13 mouse cellular contexts compared by ENCODE assay signal in the genomic region with DNA sequence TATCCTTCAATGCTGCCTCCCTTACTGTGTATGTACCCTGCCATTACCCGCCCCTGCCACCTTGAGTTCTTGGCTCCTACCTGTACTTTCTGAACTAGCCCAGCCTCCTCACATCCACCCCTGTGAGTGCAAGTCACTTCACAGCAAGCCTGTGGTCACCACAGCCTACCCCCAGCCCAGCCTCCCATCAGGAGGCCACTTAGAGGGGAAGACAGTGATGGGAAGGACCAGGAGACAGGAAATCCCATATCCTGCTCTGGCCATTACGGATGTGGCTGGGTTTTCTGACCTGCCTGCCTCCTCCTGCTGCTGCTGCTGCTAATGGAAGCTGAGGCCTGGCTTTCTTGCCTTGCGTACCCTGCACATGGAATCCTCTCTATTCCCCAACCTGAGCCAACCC. TPM values are rescaled to one million over a fixed set of nuclear protein-coding genes. Genes with fewer than 3 reads are reported as not detected.
DNase-seq lines count a peak whose midpoint lies in the region; ATAC-seq lines count a peak whose summit lies in the region.
"Had no signal": no experiment of that assay in that cellular context is flagged by ENCODE, and none has a peak within 500 bp of the region (broad histone marks: within the 10 kb centered on the region; RNA-seq: fewer than 3 reads in every experiment).

No protein-coding gene starts in this region.

- peaks cover 39% of the 10 kb centered on the region for H3K4me1 ChIP-seq in forebrain, embryonic 10.5 days
- H3K4me1 ChIP-seq in forebrain, embryonic 16.5 days (replicated peaks; ENCODE audit: control insufficient read depth, insufficient read depth, low read length): peaks cover 8% of the 10 kb centered on the region; the same call in 1 of the 2 replicates
- peaks cover 11% of the 10 kb centered on the region for H3K4me1 ChIP-seq in liver, embryonic 11.5 days (replicated peaks; ENCODE audit: control insufficient read depth, insufficient read depth, low read length)
- H3K4me1 ChIP-seq in liver, embryonic 12.5 days: peaks cover 28% of the 10 kb centered on the region
- H3K4me1 ChIP-seq in intestine, embryonic 16.5 days (ENCODE audit: control insufficient read depth, insufficient read depth, low read length): peaks cover 31% of the 10 kb centered on the region
- H3K4me1 ChIP-seq in neural tube, embryonic 15.5 days: peaks cover 20% of the 10 kb centered on the region

- H3K9me3 ChIP-seq in forebrain, embryonic 10.5 days: no peaks in the 10 kb centered on the region
- no peaks in the 10 kb centered on the region for H3K9me3 ChIP-seq in forebrain, embryonic 16.5 days (ENCODE audit: control insufficient read depth, low read length)
- no peaks in the 10 kb centered on the region for H3K9me3 ChIP-seq in liver, embryonic 11.5 days (ENCODE audit: control insufficient read depth, low read length)
- no peaks in the 10 kb centered on the region for H3K9me3 ChIP-seq in liver, embryonic 12.5 days (replicated peaks)
- no peaks in the 10 kb centered on the region for H3K9me3 ChIP-seq in intestine, embryonic 16.5 days (ENCODE audit: control insufficient read depth, low read length)
- H3K9me3 ChIP-seq in neural tube, embryonic 15.5 days (replicated peaks): no peaks in the 10 kb centered on the region
- H3K9me3 ChIP-seq: limb, embryonic 12.5 days had no signal

- no peak for DNase-seq in forebrain, embryonic 10.5 days (ENCODE audit: extremely low spot score, low spot score)
- DNase-seq in liver, embryonic 11.5 days (ENCODE audit: low spot score): no peak
- no peak for DNase-seq in ovary, adult 18-20 months (ENCODE audit: low spot score)
- DNase-seq in right cerebral cortex, postnatal 25 days: no peak
- DNase-seq: adrenal gland, postnatal 36 days; cerebellum, postnatal 25 days had no signal

- 77% methylated on average over 3 of the region's 3 CpGs for WGBS in forebrain, embryonic 10.5 days
- 87% methylated on average over 3 of the region's 3 CpGs for WGBS in forebrain, embryonic 16.5 days
- 56% methylated on average over 3 of the region's 3 CpGs for WGBS in liver, embryonic 11.5 days
- WGBS in liver, embryonic 12.5 days (ENCODE audit: insufficient replicate concordance): 53% methylated on average over 3 of the region's 3 CpGs
- 63% methylated on average over 3 of the region's 3 CpGs for WGBS in intestine, embryonic 16.5 days
- 77% methylated on average over 3 of the region's 3 CpGs for WGBS in neural tube, embryonic 15.5 days

- H3K9ac ChIP-seq in forebrain, embryonic 16.5 days (replicated peaks; ENCODE audit: low read depth, low read length): no peak overlapping the region
- no peak overlapping the region for H3K9ac ChIP-seq in liver, embryonic 11.5 days (ENCODE audit: low read depth, low read length)
- H3K9ac ChIP-seq in liver, embryonic 12.5 days: no peak overlapping the region
- peak overlapping the region; percentile 34; the same call in 1 of the 2 replicates for H3K9ac ChIP-seq in intestine, embryonic 16.5 days (ENCODE audit: low read depth, low read length)
- no peak overlapping the region for H3K9ac ChIP-seq in neural tube, embryonic 15.5 days (replicated peaks)
- H3K9ac ChIP-seq: limb, embryonic 12.5 days had no signal

- H3K27me3 ChIP-seq in forebrain, embryonic 10.5 days (ENCODE audit: poor library complexity, severe bottlenecking): no peaks in the 10 kb centered on the region
- no peaks in the 10 kb centered on the region for H3K27me3 ChIP-seq in forebrain, embryonic 16.5 days (replicated peaks; ENCODE audit: control insufficient read depth, insufficient read depth, low read length)
- H3K27me3 ChIP-seq in liver, embryonic 11.5 days (replicated peaks; ENCODE audit: control insufficient read depth, insufficient read depth, low read length): no peaks in the 10 kb centered on the region
- no peaks in the 10 kb centered on the region for H3K27me3 ChIP-seq in liver, embryonic 12.5 days (replicated peaks)
- no peaks in the 10 kb centered on the region for H3K27me3 ChIP-seq in intestine, embryonic 16.5 days (replicated peaks; ENCODE audit: control insufficient read depth, insufficient read depth, low read length)
- no peaks in the 10 kb centered on the region for H3K27me3 ChIP-seq in neural tube, embryonic 15.5 days (replicated peaks)

- no peak for ATAC-seq in forebrain, embryonic 16.5 days
- no peak for ATAC-seq in liver, embryonic 11.5 days (replicated peaks; ENCODE audit: low FRiP score)
- ATAC-seq in liver, embryonic 12.5 days: no peak
- no peak; the same call in 1 of the 2 replicates for ATAC-seq in intestine, embryonic 16.5 days
- no peak for ATAC-seq in neural tube, embryonic 15.5 days (ENCODE audit: low FRiP score)
- ATAC-seq: inflammation-experienced regulatory T-cells, adult 6 months had no signal

- H3K36me3 ChIP-seq in forebrain, embryonic 10.5 days (replicated peaks): no peaks in the 10 kb centered on the region
- H3K36me3 ChIP-seq in forebrain, embryonic 16.5 days (ENCODE audit: control insufficient read depth, insufficient read depth): no peaks in the 10 kb centered on the region
- H3K36me3 ChIP-seq in liver, embryonic 11.5 days (ENCODE audit: control insufficient read depth, insufficient read depth, low read length): no peaks in the 10 kb centered on the region
- H3K36me3 ChIP-seq in liver, embryonic 12.5 days: 0 out of 2 replicates have a peak, but pooled peaks cover 2% of the 10 kb centered on the region
- H3K36me3 ChIP-seq in intestine, embryonic 16.5 days (ENCODE audit: control insufficient read depth, insufficient read depth, low read length): no peaks in the 10 kb centered on the region
- no peaks in the 10 kb centered on the region for H3K36me3 ChIP-seq in neural tube, embryonic 15.5 days
- H3K36me3 ChIP-seq: limb, embryonic 12.5 days had no signal

- H3K27ac ChIP-seq in forebrain, embryonic 10.5 days: peak overlapping the region; percentile 64
- H3K27ac ChIP-seq in forebrain, embryonic 16.5 days (ENCODE audit: low read length): no peak overlapping the region
- H3K27ac ChIP-seq in liver, embryonic 11.5 days (ENCODE audit: low read depth, low read length): 0 out of 2 replicates have a peak overlapping the region, but pooled peaks have one; percentile 15
- H3K27ac ChIP-seq in liver, embryonic 12.5 days: no peak overlapping the region
- H3K27ac ChIP-seq in intestine, embryonic 16.5 days (ENCODE audit: low read length): peak overlapping the region; percentile 78
- H3K27ac ChIP-seq in neural tube, embryonic 15.5 days (replicated peaks): 0 out of 2 replicates have a peak overlapping the region, but pooled peaks have one; percentile 20

- H3K4me3 ChIP-seq in forebrain, embryonic 10.5 days: no peak overlapping the region
- H3K4me3 ChIP-seq in forebrain, embryonic 16.5 days (replicated peaks; ENCODE audit: low read length): no peak overlapping the region
- no peak overlapping the region for H3K4me3 ChIP-seq in liver, embryonic 11.5 days (ENCODE audit: low read depth, low read length)
- H3K4me3 ChIP-seq in liver, embryonic 12.5 days: no peak overlapping the region
- H3K4me3 ChIP-seq in intestine, embryonic 16.5 days (ENCODE audit: low read length): no peak overlapping the region
- H3K4me3 ChIP-seq in neural tube, embryonic 15.5 days (replicated peaks): no peak overlapping the region
- H3K4me3 ChIP-seq: limb, embryonic 12.5 days; myocyte had no signal

- H3K4me2 ChIP-seq in forebrain, embryonic 16.5 days (ENCODE audit: low read length): no peak overlapping the region
- H3K4me2 ChIP-seq in liver, embryonic 11.5 days: no peak overlapping the region
- no peak overlapping the region for H3K4me2 ChIP-seq in liver, embryonic 12.5 days
- H3K4me2 ChIP-seq in intestine, embryonic 16.5 days (ENCODE audit: low read depth, low read length): no peak overlapping the region
- no peak overlapping the region for H3K4me2 ChIP-seq in neural tube, embryonic 15.5 days
- H3K4me2 ChIP-seq: limb, embryonic 12.5 days had no signal

RNA-seq across cellular contexts. Expression of a gene that starts 14.8 kb away (rescaled TPM):
- polyA plus RNA-seq in forebrain, embryonic 10.5 days (2016; fragmentation: Nextera tagmentation; extraction: Ambion mirVana): 71.1 and 83.6 TPM in 2 replicates
- 58.1 and 67.0 TPM in 2 replicates for polyA plus RNA-seq in forebrain, embryonic 16.5 days (2015; fragmentation: Nextera tagmentation; extraction: Ambion mirVana)
- 12.4 and 19.2 TPM in 2 replicates for polyA plus RNA-seq in liver, embryonic 11.5 days (2014; fragmentation: Nextera tagmentation; extraction: Ambion mirVana)
- 11.0 and 11.7 TPM in 2 replicates for polyA plus RNA-seq in liver, embryonic 12.5 days (2016; fragmentation: Nextera tagmentation; extraction: Ambion mirVana)
- 17.2 and 18.2 TPM in 2 replicates for polyA plus RNA-seq in intestine, embryonic 16.5 days (2015; fragmentation: Nextera tagmentation; extraction: Ambion mirVana)
- 14.5 and 22.6 TPM in 2 replicates for polyA plus RNA-seq in neural tube, embryonic 15.5 days (2015; fragmentation: Nextera tagmentation; extraction: Ambion mirVana)

RNA-seq across cellular contexts. Expression of a gene that starts 14.8 kb away (rescaled TPM):
- polyA plus RNA-seq in forebrain, embryonic 10.5 days (2016; fragmentation: Nextera tagmentation; extraction: Ambion mirVana): 2.4 and 2.6 TPM in 2 replicates
- 1.3 and 1.4 TPM in 2 replicates for polyA plus RNA-seq in forebrain, embryonic 16.5 days (2015; fragmentation: Nextera tagmentation; extraction: Ambion mirVana)
- polyA plus RNA-seq in liver, embryonic 11.5 days (2014; fragmentation: Nextera tagmentation; extraction: Ambion mirVana): 2.3 and 2.7 TPM in 2 replicates
- polyA plus RNA-seq in liver, embryonic 12.5 days (2016; fragmentation: Nextera tagmentation; extraction: Ambion mirVana): 2.3 and 2.5 TPM in 2 replicates
- 5.2 and 6.1 TPM in 2 replicates for polyA plus RNA-seq in intestine, embryonic 16.5 days (2015; fragmentation: Nextera tagmentation; extraction: Ambion mirVana)
- 1.9 and 3.7 TPM in 2 replicates for polyA plus RNA-seq in neural tube, embryonic 15.5 days (2015; fragmentation: Nextera tagmentation; extraction: Ambion mirVana)

RNA-seq across cellular contexts. Expression of a gene that starts 54.4 kb away (rescaled TPM):
- 12.6 and 12.7 TPM in 2 replicates for polyA plus RNA-seq in forebrain, embryonic 10.5 days (2016; fragmentation: Nextera tagmentation; extraction: Ambion mirVana)
- polyA plus RNA-seq in forebrain, embryonic 16.5 days (2015; fragmentation: Nextera tagmentation; extraction: Ambion mirVana): 9.7 and 11.0 TPM in 2 replicates
- polyA plus RNA-seq in liver, embryonic 11.5 days (2014; fragmentation: Nextera tagmentation; extraction: Ambion mirVana): 21.9 and 23.9 TPM in 2 replicates
- polyA plus RNA-seq in liver, embryonic 12.5 days (2016; fragmentation: Nextera tagmentation; extraction: Ambion mirVana): 17.6 and 18.1 TPM in 2 replicates
- 34.5 and 36.1 TPM in 2 replicates for polyA plus RNA-seq in intestine, embryonic 16.5 days (2015; fragmentation: Nextera tagmentation; extraction: Ambion mirVana)
- 12.0 and 16.2 TPM in 2 replicates for polyA plus RNA-seq in neural tube, embryonic 15.5 days (2015; fragmentation: Nextera tagmentation; extraction: Ambion mirVana)
- polyA plus RNA-seq: inflammation-experienced regulatory T-cells, adult 6 months had no signal

Comparison
In these comparisons a context has a peak if more than half of its experiments do, and no peak if none do; other contexts are left out.
1. H3K27ac ChIP-seq: peak in forebrain, embryonic 10.5 days (single experiment), liver, embryonic 11.5 days (single experiment), intestine, embryonic 16.5 days (single experiment) and neural tube, embryonic 15.5 days (single experiment); none in forebrain, embryonic 16.5 days (single experiment) and liver, embryonic 12.5 days (single experiment).